Mouse (Mus musculus): ENCODE measurements around the gene Sppl2c. TPM values are rescaled to one million over a fixed set of nuclear protein-coding genes. Genes with fewer than 3 reads are reported as not detected.

Gene Sppl2c
- total and polyA plus RNA-seq, 3 experiments: not detected

- dilution Hi-C loops (cut with MboI; ENCODE audit: extremely low pct_ligation_motif_present, extremely low pct_unique_long_range_greater_than_20kb, low sequenced_read_pairs) (no loop called here), in situ Hi-C loops (cut with MboI; ENCODE audit: low pct_ligation_motif_present, low pct_unique_long_range_greater_than_20kb, low sequenced_read_pairs) (no loop called here)
- Histone ChIP-seq H3K79me2 (replicated peaks; ENCODE audit: control insufficient read depth, extremely low read depth, insufficient read depth, poor library complexity, severe bottlenecking) (no peaks in the 10 kb centered on the region), H3K27me3 (replicated peaks) (peaks cover 15% of the 10 kb centered on the region), H3K9me3 (replicated peaks; ENCODE audit: low read length) (no peaks in the 10 kb centered on the region), H3K4me2 (ENCODE audit: insufficient read depth, low read depth, poor library complexity, severe bottlenecking) (no peak overlapping the region), H3K36me3 (replicated peaks in 1 of 2; ENCODE audit: control insufficient read depth in 1 of 2, insufficient read depth in 1 of 2, low read length in 1 of 2) (no peaks in the 10 kb centered on the region), H3K4me1 (ENCODE audit: control insufficient read depth in 1 of 2, insufficient read depth in 2 of 2) (no peaks in the 10 kb centered on the region), H3K27ac (ENCODE audit: insufficient read depth, low read depth) (no peak overlapping the region), H3K4me3 (replicated peaks in 1 of 3; ENCODE audit: low read depth in 2 of 3, low read length in 2 of 3, poor library complexity in 1 of 3) (no peak overlapping the region), H3K9ac (ENCODE audit: insufficient read depth, low read depth) (no peak overlapping the region)
- TF ChIP-seq RAD21 (IDR thresholded peaks at IDR 0.05; ENCODE audit: low read depth, low read length) (no peak), MXI1 (IDR thresholded peaks at IDR 0.05; ENCODE audit: low read depth, low read length) (no peak), POLR2A (IDR thresholded peaks at IDR 0.05; ENCODE audit: low read depth, low read length) (no peak), NRF1 (IDR thresholded peaks at IDR 0.05; ENCODE audit: low read depth, low read length) (no peak), E2F4 (IDR thresholded peaks at IDR 0.05; ENCODE audit: insufficient replicate concordance, low read depth, low read length) (no peak), NELFE (IDR thresholded peaks at IDR 0.05; ENCODE audit: low read depth, low read length) (no peak), PAX5 (IDR thresholded peaks at IDR 0.05; ENCODE audit: low read length) (no peak), MAX (IDR thresholded peaks at IDR 0.05; ENCODE audit: low read length) (no peak)
- DNase-seq (ENCODE audit: extremely low read depth): no peak
Measured at GRCm38 (mm10) chr11:104150911-104151310, 35.2 kb upstream of the Sppl2c start.

GRCm38 (mm10) chr11:104154332-104154731, 31.8 kb upstream of the Sppl2c start:
- in situ Hi-C loops (cut with MboI; ENCODE audit: low pct_ligation_motif_present, low pct_unique_long_range_greater_than_20kb, low sequenced_read_pairs) (no loop called here), dilution Hi-C loops (cut with MboI; ENCODE audit: extremely low pct_ligation_motif_present, extremely low pct_unique_long_range_greater_than_20kb, low sequenced_read_pairs) (no loop called here)
- Histone ChIP-seq H3K4me2 (ENCODE audit: insufficient read depth, low read depth, poor library complexity, severe bottlenecking) (no peak overlapping the region), H3K79me2 (replicated peaks; ENCODE audit: control insufficient read depth, extremely low read depth, insufficient read depth, poor library complexity, severe bottlenecking) (no peaks in the 10 kb centered on the region), H3K4me1 (ENCODE audit: control insufficient read depth in 1 of 2, insufficient read depth in 2 of 2) (peaks cover 0 to 3% of the 10 kb centered on the region in 2 experiments; a peak in 2 of 4 replicates), H3K4me3 (replicated peaks in 1 of 3; ENCODE audit: low read depth in 2 of 3, low read length in 2 of 3, poor library complexity in 1 of 3) (no peak overlapping the region), H3K36me3 (replicated peaks in 1 of 2; ENCODE audit: control insufficient read depth in 1 of 2, insufficient read depth in 1 of 2, low read length in 1 of 2) (no peaks in the 10 kb centered on the region), H3K9me3 (replicated peaks; ENCODE audit: low read length) (no peaks in the 10 kb centered on the region), H3K27me3 (replicated peaks) (peaks cover 13% of the 10 kb centered on the region), H3K27ac (ENCODE audit: insufficient read depth, low read depth) (no peak overlapping the region), H3K9ac (ENCODE audit: insufficient read depth, low read depth) (no peak overlapping the region)
- TF ChIP-seq SIN3A (IDR thresholded peaks at IDR 0.05; ENCODE audit: low read length) (no peak), ZMIZ1 (IDR thresholded peaks at IDR 0.05; ENCODE audit: low read depth, low read length) (no peak), MAX (IDR thresholded peaks at IDR 0.05; ENCODE audit: low read length) (no peak), MEF2A (IDR thresholded peaks at IDR 0.05; ENCODE audit: borderline replicate concordance, low read depth, low read length) (no peak), MXI1 (IDR thresholded peaks at IDR 0.05; ENCODE audit: low read depth, low read length) (no peak)
- DNase-seq (ENCODE audit: extremely low read depth): no peak

- dilution Hi-C loops (cut with MboI; ENCODE audit: extremely low pct_ligation_motif_present, extremely low pct_unique_long_range_greater_than_20kb, low sequenced_read_pairs): no loop called here
- no peaks in the 10 kb centered on the region for H3K79me2 ChIP-seq (replicated peaks; ENCODE audit: control insufficient read depth, extremely low read depth, insufficient read depth, poor library complexity, severe bottlenecking)
- H3K4me2 ChIP-seq (ENCODE audit: insufficient read depth, low read depth, poor library complexity, severe bottlenecking): no peak overlapping the region
- DNase-seq (ENCODE audit: extremely low read depth): no peak
- H3K27ac ChIP-seq (ENCODE audit: insufficient read depth, low read depth): no peak overlapping the region
- no peak overlapping the region for H3K9ac ChIP-seq (ENCODE audit: insufficient read depth, low read depth)
- no peaks in the 10 kb centered on the region for H3K36me3 ChIP-seq (replicated peaks in 1 of 2; ENCODE audit: control insufficient read depth in 1 of 2, insufficient read depth in 1 of 2, low read length in 1 of 2)
- no peak overlapping the region for H3K4me3 ChIP-seq (replicated peaks in 1 of 3; ENCODE audit: low read depth in 2 of 3, low read length in 2 of 3, poor library complexity in 1 of 3)
- H3K4me1 ChIP-seq (ENCODE audit: control insufficient read depth in 1 of 2, insufficient read depth in 2 of 2): peaks cover 0 to 10% of the 10 kb centered on the region in 2 experiments; a peak in 2 of 4 replicates
- no peaks in the 10 kb centered on the region for H3K9me3 ChIP-seq (replicated peaks; ENCODE audit: low read length)
- TF ChIP-seq USF1 (IDR thresholded peaks at IDR 0.05; ENCODE audit: low read depth, low read length): no peak
- H3K27me3 ChIP-seq (replicated peaks): peaks cover 12% of the 10 kb centered on the region
- in situ Hi-C loops (cut with MboI; ENCODE audit: low pct_ligation_motif_present, low pct_unique_long_range_greater_than_20kb, low sequenced_read_pairs): no loop called here
Measured at GRCm38 (mm10) chr11:104154820-104155635, 31.1 kb upstream of the Sppl2c start.
